Mouse (Mus musculus) liver, embryonic 14.5 days (tissue): ENCODE measurements around the gene Ppa1.

Experiments used
- CTCF ChIP-seq: IDR thresholded peaks from 2 replicates; pipeline ENCODE4 v1.5.1; 2016; ENCODE audit warnings: antibody characterized with exemption, low read depth, control low read depth
- EP300 ChIP-seq: IDR thresholded peaks from 2 replicates; pipeline ENCODE4 v1.6.1; 2016; ENCODE audit warnings: antibody characterized with exemption, low read depth

DNA sequence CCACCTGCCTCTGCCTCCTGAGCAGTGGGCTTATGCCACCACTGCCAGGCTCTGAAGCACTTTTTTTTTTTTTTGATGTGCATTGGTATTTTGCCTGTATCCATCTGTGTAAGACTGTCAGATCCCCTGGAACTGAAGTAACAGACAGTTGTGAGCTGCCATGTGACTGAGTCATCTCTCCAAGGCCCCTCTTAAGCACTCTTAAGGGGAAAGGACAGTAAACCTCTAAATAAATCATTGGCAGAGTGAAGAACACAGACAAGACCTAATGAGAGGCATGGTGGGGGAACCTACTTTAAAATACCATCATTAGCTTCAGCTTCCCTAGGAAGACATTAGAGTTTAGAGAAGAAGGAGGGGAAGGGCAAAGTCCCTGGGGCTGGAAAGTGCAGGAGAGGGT, 40.1 kb upstream of the Ppa1 start:
- no peak for TF ChIP-seq CTCF
- no peak for TF ChIP-seq EP300
